Mouse (Mus musculus) left cerebral cortex, postnatal 14 days (tissue): Measurements from ENCODE around the gene Rnf44. TPM values are rescaled to one million over a fixed set of nuclear protein-coding genes. Genes with fewer than 3 reads are reported as not detected.

ENCODE experiments used
- DNase-seq, 2 experiments: peaks; one replicate each; pipeline ENCODE4 v3.0.0; 2021 to 2022; ENCODE audit warnings: low spot score in 2 of 2, mixed read lengths in 1 of 2
- intact Hi-C: fragments of 180-260 bp; cut with DNase I; formaldehyde crosslinking; loops from one replicate; pipeline ENCODE4 v1.15.1; 2025
- total RNA-seq, 2 experiments: library from RNA; stranded (reverse); gene quantifications; 2 replicates each; pipeline ENCODE4 v1.2.3; 2021

Rnf44 gene
- total RNA-seq, 2 experiments from 2014 or later: 138 to 149 TPM

DNA sequence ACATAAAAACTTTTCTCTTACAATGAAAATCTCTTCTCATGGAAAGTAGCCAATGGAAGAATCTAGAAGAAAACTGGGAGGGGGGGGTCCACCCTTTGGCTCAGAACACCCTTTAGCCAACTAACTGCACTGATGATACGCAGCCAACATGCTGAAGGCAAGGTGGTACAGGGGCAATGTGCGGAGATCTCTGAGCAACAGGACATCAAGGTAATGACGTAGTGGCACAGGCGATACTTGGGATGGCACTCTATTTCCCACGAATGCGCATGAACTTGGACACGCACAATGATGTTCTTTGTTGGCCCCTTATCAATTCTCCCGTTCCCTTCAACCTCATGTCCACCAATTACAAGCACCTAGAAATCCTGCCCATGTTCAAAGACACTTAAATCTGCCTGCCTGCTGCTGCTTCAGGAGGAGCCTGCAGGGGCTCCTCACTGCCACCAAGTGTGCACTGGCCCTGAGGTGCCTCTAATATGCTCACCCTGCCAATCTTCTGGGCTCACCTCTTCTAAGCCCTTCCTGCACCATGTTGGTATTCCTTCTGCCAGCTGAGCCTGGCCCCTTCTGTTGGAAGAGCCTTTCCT, 3.5 kb downstream of the Rnf44 start:
- intact Hi-C loops: no loop called here
- DNase-seq: no peak

DNA sequence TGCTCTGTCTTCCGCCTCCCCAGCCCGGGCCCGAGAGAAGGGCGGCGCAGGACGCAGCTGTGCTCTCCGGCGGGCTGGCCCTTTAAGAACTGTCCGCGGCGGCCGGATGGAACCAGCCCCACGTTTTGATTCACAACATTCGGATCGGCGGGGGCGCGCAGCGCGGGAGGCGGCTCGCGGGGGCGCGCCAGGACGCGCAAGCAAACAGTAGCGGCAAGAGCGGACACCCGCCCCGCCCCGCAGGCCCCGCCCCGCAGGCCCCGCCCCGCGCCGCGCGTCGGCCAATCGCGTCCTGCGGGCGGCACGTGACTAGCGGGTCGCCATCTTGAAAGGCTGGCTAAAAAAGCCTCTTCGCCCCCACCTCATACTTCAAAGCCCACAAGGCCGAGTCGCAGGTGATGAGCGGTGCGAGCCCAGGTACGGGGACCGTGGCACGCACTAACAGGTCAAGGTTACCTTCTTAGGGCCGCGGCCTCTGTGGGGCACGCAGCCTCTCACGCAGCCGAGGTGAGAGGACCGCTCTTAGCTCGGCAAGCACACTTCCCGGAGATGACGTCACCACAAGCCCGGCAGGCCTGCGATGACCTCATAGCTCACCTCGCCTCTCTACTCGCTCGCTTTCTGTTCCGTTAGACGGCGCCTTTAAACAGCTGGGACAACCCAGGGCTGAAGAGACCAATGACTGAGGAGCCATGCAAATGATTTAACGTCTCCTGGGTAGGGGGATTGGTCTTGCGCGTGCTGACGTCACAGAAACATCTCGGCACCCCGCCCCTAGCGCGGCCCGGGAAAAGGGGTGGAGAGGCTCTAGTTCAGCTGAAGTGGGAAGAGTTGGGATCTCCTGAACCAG, 5.9 kb downstream of the Rnf44 start:
- DNase-seq: peak; percentile 97 to 99

DNA sequence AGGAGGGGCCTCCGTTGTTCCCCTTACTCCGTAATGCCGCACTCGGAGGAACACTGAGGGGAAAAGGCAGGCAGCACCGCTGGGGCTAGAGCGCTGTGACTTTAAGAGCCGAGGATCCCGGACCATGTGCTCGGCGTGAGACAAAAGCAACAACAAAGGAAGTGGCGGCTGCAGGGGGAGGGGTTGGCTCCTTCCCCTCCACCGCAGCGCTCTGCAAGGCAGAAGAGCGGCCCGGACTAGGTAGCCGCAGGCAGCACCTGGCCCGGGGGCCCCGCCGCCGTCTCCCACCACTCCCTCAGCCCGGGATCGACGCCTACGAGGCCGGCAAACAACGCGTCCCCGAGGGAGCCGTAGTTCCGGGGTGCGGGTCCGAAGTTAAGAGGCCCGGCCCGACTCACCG, 6.6 kb downstream of the Rnf44 start:
- intact Hi-C loops: no loop called here
- DNase-seq: peak; percentile 74 to 75

More for the DNA sequence above, 5.9 kb downstream of the Rnf44 start:
- intact Hi-C loops: no loop called here

DNA sequence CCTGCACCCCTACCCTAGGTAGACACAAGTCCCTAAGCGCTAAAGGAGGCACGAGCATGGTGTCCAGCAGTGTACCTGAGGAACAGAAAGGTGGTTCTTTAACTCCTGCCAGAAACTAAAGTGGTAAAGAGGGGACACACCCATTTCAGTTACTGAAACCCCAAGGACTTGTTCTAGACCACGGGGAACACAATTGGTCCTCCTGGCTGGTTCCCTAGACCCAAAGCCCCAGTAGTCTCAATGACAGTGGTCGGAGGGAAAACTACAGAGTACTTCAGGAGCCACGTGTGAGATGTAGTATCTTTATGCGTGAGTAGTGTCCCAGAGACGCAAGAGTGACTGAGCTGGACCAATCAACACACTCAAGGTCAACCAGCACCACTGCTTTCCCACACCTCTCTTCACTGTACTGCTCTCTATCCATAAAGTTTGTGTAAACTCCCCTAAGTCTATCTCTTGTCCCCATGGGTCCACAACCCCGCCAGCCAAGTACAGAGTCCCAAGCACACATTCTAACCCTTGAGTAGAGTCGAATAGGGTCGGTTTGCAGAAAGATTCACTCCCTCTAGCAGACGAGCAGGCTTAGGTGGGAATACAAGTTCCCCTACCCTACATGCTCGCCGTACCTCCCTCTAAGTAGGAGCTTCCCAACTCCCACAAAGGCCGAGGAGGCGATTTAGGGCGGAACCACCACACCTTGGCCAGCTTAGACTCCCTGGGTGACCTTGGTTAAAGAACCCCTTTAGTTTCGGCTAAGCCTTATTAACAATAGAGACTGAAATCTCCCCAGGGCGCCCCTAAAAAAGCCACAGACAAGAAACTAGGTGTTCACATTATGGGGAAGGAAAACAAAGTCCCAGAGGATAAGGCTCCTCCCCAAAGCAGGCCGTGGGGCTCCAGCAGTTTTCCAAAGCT, 7.3 kb downstream of the Rnf44 start:
- no peak for DNase-seq
- intact Hi-C loops: no loop called here

DNA sequence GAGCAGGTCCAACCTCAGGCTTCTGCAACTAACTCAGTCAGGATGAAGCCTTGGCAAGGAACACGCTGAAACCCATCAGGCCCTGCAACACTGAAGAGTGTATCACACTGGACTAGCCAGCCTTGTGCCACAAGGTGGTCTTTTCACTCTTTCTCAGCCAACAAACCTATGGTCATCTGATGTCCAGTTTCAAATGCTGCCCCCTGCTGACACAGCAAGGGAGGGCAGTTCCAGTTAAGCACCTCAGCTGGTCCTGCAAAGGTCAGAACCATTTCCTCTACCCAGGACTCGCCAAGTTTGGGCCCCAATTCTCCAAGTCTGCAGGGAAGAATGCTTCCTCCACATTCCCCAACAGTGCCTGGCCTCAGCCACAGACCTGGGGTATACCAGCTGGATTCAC, 8.5 kb downstream of the Rnf44 start:
- DNase-seq: no peak
- intact Hi-C loops: no loop called here

DNA sequence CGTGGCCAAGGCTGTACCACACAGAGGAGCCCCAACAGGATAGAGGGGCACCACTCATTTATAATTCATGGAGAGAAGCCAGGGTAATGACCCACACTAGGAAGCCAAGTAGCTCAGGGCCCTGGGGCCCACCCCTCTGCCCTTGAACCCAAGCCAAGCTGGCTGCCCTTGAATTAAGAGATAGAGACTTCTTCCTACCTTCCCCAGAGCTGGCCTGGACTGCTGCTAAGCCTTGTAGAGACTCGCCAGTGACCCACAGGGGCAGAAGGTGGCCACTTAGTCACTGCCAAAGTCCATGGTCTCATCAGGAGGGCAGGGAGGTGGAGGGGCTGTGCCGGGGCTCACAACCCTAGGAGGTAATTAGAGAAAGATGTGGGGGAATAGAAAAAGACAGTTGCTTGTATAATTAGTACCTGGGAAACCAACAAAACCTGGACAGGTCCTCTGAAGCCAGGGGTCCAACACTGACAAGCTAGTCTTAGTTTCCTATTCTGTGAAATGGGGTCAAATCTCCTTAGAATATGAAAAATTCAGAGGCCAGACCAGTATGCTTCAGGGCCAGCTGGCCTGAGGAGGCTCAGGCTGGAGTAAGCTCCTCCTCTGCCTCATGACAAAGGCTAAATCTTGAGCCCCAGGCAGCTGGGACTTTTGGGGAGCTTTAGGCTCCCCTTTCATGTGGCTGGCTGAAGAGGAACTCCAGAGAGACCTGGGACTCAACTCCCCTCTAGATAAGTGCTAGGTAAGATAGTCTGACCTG, 9.4 kb downstream of the Rnf44 start:
- intact Hi-C loops: no loop called here
- no peak for DNase-seq

DNA sequence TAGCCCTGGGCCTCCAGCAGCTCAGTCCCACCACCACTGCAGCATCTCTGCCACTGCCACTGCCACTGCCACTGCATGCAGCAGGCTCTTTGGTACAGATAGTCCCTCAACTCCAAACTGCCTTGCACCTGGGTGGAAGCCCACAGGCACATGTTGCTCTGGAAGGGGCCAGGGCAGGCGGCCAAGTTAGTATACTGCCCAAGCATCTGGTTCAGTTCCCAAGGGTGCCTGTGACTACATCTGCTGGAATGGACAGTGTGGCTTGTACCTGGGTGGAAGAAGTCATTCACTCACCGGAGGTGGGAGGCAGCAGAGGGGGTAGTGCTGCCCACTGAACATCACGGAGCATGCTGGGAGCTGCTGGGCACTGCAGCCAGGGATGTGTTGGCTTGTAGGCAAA, 10.4 kb downstream of the Rnf44 start:
- DNase-seq: no peak
- intact Hi-C loops: no loop called here

DNA sequence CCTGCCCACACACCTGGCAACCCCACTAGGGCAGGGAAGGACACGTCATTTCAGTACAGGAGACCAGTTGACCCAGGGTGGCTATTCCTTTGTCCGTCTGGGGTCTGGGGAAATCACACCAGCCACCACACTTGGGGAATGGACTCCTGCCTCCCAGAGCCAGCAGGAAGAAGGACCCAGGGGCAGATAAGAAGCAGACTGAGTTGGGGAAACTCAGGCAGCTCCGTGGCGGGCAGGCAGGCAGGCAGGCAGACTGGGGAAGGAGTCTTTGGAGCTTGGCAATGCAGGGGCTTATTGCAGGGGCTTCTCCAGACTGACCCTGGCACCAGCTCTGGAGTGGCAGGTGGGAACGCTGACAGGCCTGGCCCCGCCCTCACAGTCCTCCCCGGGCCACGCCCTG, 12.4 kb downstream of the Rnf44 start:
- intact Hi-C loops: no loop called here
- DNase-seq: no peak

DNA sequence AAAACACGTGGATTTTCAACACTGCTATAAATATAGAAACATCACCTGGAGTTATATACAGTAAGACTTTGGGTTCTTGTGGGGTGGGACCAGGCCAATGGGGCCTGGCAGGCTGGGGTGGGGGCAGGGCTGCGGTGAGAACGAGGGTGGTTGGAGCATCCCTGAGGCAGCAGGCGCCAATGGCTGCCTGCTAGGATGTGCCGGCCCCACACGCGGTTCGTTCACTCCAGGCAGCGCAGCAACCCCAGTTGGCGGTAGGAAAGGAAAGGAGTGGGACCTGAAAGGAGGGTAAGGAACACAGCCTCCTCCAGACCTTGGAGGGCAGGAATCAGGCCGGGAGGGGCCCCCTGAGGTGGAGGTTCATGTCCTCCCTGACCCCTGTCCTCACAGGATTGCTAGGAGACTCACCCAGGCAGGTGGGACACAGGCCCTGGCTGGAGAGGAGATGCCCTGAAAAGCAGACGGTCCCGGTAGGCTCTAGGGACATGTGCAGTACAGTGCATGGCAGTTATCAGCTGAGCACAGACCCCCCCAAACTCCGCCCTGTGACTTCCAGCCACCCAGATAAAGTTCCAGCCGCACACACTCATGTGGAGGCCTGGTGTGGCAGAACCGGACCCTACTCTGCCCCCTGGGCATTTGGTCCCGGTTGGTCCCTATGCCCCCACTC, 13.4 kb downstream of the Rnf44 start:
- intact Hi-C loops: no loop called here
- DNase-seq: no peak

DNA sequence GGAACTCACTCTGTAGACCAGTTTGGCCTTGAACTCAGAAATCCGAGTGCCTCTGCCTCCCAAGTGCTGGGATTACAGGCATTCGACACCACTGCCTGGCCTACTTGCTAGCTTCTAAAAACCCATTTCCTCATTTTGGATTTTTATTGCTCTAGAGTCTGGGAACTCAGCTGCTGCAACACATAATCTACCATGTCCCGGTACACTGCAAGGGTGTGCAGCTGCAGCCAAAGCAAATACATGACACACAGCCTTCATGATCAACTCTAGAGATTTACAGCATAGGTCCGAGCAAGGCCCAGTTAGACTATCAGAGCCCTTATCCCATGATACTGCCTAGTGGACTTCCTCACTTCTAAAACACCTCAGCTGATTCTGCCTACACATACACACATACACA, 15.4 kb downstream of the Rnf44 start:
- intact Hi-C loops: no loop called here
- no peak for DNase-seq

DNA sequence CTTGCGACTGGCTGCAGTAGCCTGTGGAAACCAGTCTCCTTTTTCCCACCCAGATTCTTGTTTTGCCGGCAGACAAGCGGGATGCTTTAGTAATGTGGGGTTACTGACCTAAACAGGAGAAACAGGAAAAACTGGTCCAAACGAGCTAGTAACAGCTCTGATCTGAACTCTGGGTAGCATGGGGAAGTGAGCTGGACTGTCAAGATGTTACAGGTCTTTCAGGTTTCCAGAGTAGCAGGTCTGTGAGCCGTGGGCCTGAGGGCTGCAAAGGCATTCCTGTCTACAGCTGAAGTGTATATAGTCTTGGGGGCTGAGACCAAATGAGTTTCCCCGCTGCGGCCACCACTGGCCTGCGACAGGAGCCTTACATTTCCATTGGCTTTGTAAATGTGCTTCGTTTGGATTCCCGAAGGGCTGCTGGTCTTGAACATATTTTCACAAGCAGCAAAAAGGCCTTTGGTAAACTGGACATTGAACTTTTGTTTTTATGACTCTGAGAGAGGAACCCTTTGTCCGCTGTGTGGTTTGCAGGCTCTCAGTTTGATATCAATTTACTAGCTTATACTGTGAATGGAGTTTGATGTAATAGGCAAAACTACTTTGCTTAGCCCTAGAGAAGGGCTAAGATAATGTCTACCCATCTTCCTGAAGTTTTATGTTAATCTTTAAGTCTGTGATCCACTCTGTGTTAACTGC, 17.7 kb downstream of the Rnf44 start:
- intact Hi-C loops: no loop called here
- no peak for DNase-seq

DNA sequence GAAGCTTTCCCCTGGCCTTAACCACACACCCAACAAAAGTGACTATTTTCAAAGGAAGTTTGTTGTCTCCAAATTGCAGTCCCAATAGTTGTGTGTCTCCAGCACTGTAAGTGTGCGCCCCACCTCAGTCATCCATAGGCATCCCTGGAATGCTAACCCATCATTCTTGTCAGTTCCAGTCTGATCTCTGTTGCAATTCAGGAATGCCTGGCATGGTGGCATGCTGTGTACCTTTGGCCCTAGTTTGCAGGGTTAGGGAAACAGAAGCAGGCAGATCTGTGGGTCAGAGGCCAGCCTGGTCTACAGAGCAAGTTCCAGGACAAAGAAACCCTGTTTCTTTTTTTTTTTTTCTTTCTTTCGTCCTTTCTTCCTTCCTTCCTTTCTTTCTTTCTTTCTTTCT, 23.2 kb downstream of the Rnf44 start:
- intact Hi-C loops: no loop called here
- DNase-seq: no peak

DNA sequence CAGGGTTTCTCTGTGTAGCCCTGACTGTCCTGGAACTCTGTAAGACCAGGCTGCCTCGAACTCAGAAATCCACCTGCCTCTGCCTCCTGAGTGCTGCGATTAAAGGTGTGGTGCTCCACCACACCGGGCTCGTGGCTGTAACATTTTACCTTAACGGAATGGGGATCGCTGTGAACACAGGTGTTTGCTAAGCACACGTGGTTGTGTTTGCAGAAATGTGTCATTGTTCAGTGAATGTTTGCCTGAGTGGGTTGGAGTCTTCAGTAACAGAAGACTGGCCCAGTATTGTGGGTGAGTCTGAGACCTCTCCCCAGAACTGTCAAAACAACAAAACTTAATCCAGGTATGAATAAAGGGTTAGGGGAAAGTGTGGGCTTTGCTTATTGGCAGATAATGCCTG, 28.6 kb downstream of the Rnf44 start:
- no peak for DNase-seq
- intact Hi-C loops: no loop called here

DNA sequence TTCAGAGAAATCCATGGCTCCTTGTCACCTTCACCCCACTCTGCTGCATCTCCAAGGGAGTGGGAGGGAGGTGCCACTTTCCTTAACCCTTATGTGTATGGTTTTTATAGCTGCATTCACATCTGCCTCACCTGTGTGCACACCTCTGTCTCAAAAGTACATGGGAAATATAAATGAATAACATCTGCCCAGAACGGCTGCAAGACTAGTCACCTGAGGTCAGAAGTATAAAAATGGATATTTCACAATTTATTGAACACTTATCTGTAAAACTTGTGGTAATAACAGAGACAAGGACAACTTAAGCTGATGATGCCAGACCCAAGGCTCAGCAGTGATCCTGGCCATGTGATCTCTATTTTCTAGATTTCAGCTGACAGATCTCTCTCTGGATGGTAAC, 29.2 kb downstream of the Rnf44 start:
- no peak for DNase-seq
- intact Hi-C loops: no loop called here

DNA sequence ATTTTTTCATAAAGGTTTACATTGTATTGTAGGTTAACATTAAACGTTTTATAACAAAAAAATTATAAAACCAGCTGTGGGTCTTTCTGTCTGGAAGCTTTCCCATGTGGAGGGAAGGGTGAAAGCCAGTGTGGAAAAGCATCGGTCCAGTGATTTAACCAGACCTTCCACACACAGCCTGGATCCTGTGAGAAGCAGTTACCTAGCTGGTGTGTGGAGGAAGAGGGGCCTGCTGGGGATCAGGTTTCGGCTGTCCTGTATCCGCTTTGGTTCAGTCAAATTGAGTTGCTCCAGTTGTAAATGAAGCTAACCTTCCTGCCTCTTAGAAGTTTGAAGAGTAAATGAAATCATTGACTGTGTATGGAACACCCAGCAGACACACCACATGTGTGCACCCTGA, 29.7 kb downstream of the Rnf44 start:
- intact Hi-C loops: no loop called here
- DNase-seq: no peak

DNA sequence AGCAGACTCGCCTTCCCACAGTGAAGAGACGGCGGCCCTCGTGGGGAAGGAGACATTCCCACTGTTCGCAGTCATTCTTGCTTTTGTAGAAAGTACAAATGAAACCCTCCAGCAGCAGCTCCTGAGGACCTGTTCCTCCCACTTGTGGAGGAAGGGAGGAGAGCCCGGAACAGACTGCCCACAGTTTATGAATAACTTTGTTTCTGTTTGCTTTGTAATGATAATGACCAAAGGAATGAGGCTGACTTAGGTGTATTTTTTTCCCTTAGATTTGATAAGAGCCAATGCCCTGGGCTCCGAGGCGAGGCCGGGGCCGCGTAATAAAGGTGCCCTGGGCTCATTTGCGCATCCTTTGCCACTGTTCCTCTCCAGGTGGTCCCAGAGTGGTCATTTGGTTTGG, 32.3 kb downstream of the Rnf44 start:
- no peak for DNase-seq
- intact Hi-C loops: no loop called here

DNA sequence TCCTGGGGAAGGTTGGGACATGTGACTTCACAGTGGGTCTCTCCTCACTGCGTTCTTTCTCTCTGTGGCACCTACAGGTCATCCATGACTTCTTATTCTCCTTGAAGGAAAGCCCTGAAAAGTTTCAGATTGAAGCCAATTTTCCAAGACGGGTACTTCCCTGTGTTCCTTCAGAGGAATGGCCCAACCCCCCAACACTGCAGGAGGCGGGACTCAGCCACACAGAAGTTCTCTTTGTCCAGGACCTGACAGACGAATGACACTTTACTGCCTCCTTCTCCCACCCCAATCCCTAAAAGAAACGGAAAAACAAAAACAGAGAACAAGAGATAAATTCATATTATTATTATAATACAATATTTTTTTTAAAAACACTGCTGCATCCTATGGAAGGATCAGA, 32.8 kb downstream of the Rnf44 start:
- DNase-seq: no peak
- intact Hi-C loops: no loop called here

DNA sequence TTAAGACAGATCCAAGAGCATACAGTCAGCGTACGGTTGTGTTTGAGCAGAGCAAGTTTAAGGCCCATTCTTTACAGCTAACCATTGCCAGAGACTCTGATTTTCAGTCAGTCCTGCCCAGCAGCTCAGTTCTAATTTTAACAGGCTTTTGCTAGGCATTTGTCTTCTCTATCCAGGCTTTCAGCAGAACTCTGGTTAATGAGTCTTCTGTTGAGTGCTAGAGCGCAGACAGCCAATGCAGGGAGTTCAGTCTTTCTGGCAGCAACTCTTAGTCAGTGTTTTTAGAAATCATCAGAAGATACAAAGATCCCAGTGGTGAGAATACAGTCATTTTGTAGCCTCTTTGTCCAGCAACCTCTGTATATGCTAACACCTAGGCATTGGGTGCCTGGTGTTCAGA, 43.2 kb downstream of the Rnf44 start:
- intact Hi-C loops: no loop called here
- no peak for DNase-seq

DNA sequence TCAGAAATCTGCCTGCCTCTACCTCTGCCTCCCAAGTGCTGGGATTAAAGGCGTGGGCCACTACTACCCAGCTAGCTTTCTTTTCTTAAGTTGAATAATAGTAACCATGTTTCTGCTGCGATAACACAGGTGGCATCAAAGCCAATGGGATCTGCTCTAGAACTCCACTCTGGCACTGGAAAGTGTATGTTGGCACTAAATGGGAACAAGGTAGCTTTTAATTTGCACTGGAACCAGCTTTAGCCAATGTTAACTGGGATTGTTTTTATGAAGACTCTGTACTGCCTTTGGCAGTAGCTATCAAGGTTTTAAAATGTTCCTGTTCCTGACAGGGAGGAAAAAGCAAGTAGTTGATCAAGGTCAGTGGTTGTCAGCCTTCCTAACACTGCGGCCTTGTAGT, 58.7 kb downstream of the Rnf44 start:
- intact Hi-C loops: no loop called here
- DNase-seq: no peak
